Mouse (Mus musculus) leukemia stem cell, adult 10-12 weeks (primary cell): ENCODE results near the gene Ikbkg. TPM values are rescaled to one million over a fixed set of nuclear protein-coding genes. Genes with fewer than 3 reads are reported as not detected.

Experiments
- polyA plus RNA-seq: library from polyadenylated mRNA; stranded (reverse); fragments of >175 nt; gene quantifications from 2 replicates; pipeline ENCODE4 v1.2.3, GENCODE M21; 2012; ENCODE audit warnings: low replicate concordance

The Ikbkg gene
- polyA plus RNA-seq: 8.5 and 10.8 TPM in 2 replicates

DNA sequence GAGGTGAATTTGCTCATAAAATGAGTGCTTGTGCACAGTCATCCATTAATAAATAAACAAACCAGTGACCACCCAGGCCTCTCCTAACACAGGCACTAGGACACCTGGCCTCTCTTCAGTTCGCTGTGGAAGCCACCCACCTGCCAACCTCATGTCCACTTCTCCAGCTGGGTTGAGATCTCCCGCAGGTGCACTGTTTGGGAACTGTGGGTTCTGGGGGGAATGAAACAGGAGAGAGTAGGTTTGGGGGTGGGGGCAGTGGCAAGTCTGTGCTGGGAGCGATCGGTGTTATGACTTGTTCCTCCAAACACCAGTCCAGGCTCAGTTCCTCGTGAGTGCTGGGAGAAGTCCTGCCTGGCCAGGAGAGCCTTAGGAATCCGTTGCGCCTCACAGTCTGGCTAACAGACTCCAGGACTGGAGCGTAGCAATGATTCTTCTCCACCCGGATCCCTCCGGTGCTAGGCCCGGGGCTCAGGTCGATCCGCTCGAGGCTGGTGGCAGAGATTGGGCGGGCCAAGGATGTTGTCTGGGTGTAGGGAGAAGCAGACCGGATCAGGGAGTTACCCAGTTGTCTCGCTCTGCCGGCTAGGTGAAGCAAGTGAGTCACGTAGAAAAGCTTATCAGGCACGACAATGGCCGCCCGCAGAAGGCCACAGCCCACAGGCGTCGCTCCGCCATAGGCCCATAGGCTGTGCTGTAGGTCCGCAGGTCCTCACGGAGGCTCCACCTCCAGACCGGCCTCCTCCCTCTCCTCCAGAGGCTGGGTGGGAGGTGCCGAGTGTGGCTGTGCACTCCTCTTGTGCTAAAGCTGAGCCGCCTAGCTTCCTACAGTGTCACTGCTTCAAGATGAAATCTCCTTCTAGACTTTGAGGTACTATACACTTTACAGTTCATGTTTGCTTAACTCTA is at the start of gene Ikbkg, which contains the start of gene Fam3a:
TSS of gene Ikbkg (plus strand) at position 756 of the 909 bp plus-strand sequence.
TSS of gene Fam3a (minus strand) at position 738 of the 909 bp plus-strand sequence.

DNA sequence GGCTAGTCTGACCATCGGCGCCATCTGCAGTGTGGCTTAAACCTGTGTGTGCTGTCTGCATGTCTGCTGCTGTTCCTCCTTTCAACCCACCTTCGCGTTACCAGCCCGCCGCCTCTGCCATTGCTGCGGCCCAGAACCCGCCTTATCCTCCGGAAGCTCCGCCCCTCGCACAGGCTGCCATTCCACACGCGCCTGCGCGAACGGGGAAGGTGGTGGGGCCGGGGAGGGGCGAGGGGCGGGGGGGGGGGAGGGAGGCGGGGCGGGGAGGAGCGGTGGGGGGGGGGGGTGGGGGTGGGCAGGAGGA is 39.7 kb upstream of the Ikbkg start, which contains the start of gene Lage3:
TSS of gene Lage3 (minus strand) at position 152 of the 304 bp plus-strand sequence.

DNA sequence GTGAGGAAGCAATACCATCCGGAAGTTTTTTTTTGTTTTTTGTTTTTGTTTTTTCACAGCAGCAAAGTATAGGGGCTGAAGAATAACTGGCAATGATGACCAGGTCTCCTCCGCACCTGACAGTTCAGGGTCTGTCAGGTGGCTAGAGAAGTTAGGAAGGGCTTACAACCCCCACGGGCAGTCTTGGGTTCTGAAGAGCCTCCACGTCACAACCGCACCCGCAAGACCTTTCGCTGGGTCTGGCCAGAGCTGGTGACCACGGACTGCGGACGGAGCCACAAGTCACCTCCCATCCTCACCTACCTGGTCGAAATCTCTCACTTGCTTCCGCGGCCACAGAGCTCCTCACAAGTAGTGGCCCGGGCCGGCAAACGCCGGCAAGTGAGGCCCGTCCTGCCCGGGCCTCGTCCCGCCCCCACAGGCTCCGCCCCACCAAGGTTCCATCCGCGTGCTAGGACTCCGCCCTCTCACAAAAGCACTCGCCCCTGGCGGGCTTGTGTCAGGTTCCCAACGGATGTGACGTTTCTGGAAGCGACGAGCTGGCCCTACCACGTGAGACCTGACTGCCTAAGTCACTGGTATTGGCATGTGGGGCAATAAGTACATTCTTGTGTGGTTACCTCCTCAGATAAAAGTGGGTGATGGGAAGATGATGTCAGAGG is 20.1 kb upstream of the Ikbkg start, which contains the start of the genes Ubl4a and Slc10a3:
TSS of gene Ubl4a (minus strand) at position 331 of the 662 bp plus-strand sequence.
TSS of gene Slc10a3 (minus strand) at position 462 of the 662 bp plus-strand sequence.

DNA sequence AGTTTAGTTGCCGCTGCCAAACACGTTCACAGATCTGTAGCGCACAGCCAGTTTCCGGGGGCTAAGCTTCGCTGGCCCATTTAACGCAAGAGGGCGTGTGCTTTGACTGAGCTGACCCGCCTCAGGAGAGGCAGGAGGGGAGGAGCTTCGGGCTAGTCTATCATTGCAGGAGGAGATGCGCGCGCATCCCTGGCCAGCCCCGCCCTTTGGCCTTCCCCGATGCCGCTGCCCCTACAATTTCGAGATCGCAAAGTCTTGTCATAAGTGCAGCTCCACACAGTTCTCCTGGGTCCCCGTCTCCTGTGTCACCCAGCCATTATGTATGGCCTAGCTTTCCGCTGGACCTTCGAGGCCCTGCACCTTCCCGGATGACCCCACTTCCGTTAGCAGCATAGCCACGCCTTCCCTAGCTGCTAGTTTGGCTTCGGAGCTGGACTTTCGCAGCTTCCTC is 35.8 kb downstream of the Ikbkg start, which contains the start of gene G6pdx:
TSS of gene G6pdx (minus strand) at position 369 of the 451 bp plus-strand sequence.

DNA sequence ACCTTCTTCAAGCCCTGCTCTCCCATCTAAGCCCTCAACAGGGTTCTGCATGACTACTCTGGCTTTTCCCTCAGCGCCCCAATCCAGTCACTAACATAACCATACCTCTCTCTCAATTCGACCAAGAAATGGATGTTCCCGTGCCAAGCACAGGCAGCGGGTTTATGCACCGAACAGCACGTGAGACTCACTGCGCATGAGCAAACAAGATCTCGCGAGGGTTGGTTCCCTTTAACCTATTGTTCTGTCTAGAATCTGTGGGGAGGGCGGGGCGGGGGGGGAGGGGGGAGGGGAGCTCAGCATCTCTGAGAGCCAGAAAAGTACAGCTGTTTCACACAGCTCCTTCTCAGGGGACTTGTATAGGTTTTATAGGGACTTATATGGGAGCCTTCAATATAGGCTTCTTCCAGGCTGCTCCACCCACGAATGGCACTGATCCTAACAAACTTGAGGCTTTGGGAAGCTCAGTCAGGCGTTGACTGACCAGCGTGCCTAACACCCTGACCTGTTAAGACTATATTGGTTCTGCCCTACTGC is 88.3 kb downstream of the Ikbkg start, which contains the start of gene Gm6880:
TSS of gene Gm6880 (minus strand) at position 51 of the 537 bp plus-strand sequence.

Other genes with a start within 250 kb of the Ikbkg start
- not detected in 2 replicates for gene Tex28, start 225.5 kb upstream of the Ikbkg start, polyA plus RNA-seq
- not detected in 2 replicates for gene Tktl1, start 216.0 kb upstream of the Ikbkg start, polyA plus RNA-seq
- 42.2 and 77.0 TPM in 2 replicates for gene Flna, start 143.5 kb upstream of the Ikbkg start, polyA plus RNA-seq
- 14.2 and 47.5 TPM in 2 replicates for gene Emd, start 138.6 kb upstream of the Ikbkg start, polyA plus RNA-seq
- gene Rpl10, start 122.5 kb upstream of the Ikbkg start, polyA plus RNA-seq: 109 and 533 TPM in 2 replicates
- gene Taz, start 111.4 kb upstream of the Ikbkg start, polyA plus RNA-seq: 33.1 and 36.6 TPM in 2 replicates
- gene Dnase1l1, start 111.0 kb upstream of the Ikbkg start, polyA plus RNA-seq: 0.18 and 1.0 TPM in 2 replicates
- gene Atp6ap1, start 96.2 kb upstream of the Ikbkg start, polyA plus RNA-seq: 16.9 and 43.6 TPM in 2 replicates
- 29.7 and 52.2 TPM in 2 replicates for gene Gdi1, start 88.3 kb upstream of the Ikbkg start, polyA plus RNA-seq
- gene Fam50a, start 80.3 kb upstream of the Ikbkg start, polyA plus RNA-seq: 8.0 and 12.8 TPM in 2 replicates
- 6.0 and 6.2 TPM in 2 replicates for gene Plxna3, start 64.2 kb upstream of the Ikbkg start, polyA plus RNA-seq
- 5.2 and 5.7 TPM in 2 replicates for gene Lage3, start 39.7 kb upstream of the Ikbkg start, polyA plus RNA-seq
- gene Ubl4a, start 20.1 kb upstream of the Ikbkg start, polyA plus RNA-seq: 12.5 and 13.6 TPM in 2 replicates
- 1.8 and 3.0 TPM in 2 replicates for gene Slc10a3, start 19.9 kb upstream of the Ikbkg start, polyA plus RNA-seq
- gene Fam3a, start within 50 bp of the Ikbkg start, polyA plus RNA-seq: 3.6 and 6.3 TPM in 2 replicates
- gene G6pdx, start 35.9 kb downstream of the Ikbkg start, polyA plus RNA-seq: 6.0 and 14.2 TPM in 2 replicates
- not detected in 2 replicates for gene Gm6880, start 88.1 kb downstream of the Ikbkg start, polyA plus RNA-seq
- gene Olfr1326-ps1, start 181.6 kb downstream of the Ikbkg start, polyA plus RNA-seq: not detected in 2 replicates
- gene Olfr1325, start 199.4 kb downstream of the Ikbkg start, polyA plus RNA-seq: not detected in 2 replicates